Mouse (Mus musculus) ES-Bruce4 (cell line): ENCODE results near the gene Blm.

ENCODE experiments used
- EP300 ChIP-seq: IDR thresholded peaks from 2 replicates; pipeline ENCODE4 v1.6.1; 2011; ENCODE audit warnings: low read depth, low read length; ENCODE audit not compliant: insufficient read depth
- POLR2A ChIP-seq: IDR thresholded peaks from one replicate; pipeline ENCODE4 v1.8.1; 2011; ENCODE audit warnings: low read length; ENCODE audit not compliant: insufficient read depth

DNA sequence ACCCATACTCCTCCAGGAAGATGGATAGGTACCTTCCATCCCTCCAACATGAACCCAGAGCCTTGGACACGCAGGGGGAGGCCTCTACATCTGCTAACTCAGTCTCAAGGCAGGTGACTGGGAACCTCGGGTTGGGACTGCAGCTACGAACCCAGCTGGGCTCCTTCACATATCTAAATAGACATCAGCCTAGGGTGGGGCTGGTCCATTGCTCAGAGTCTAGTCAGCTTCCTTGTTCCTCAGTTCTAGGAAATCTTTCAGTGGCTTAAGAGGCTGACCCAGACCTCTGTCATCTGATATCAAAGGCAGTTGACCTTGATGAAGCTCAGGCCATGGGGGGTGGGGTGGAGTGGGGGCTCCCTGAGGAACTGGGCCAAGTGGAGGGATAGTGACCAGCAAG, 115.6 kb downstream of the Blm start:
- no peak for TF ChIP-seq EP300
- TF ChIP-seq POLR2A: no peak
